Mouse (Mus musculus) heart, embryonic 10.5 days (tissue): Measurements from ENCODE around the gene Frem2. TPM values are rescaled to one million over a fixed set of nuclear protein-coding genes. Genes with fewer than 3 reads are reported as not detected.

Experiments
- DNase-seq: peaks from one replicate; pipeline ENCODE4 v3.0.0-alpha.2; 2017; ENCODE audit warnings: low spot score
- H3K27ac ChIP-seq: fragments of 300-500 bp; sonication (generic); 2 replicates; pipeline ENCODE4 v1.5.1; 2016; ENCODE audit warnings: mild to moderate bottlenecking
- H3K27me3 ChIP-seq: fragments of 300-500 bp; sonication (generic); 2 replicates; pipeline ENCODE4 v1.6.1; 2016; ENCODE audit warnings: mild to moderate bottlenecking; ENCODE audit not compliant: poor library complexity, insufficient read depth, severe bottlenecking
- H3K36me3 ChIP-seq: fragments of 300-500 bp; sonication (generic); 2 replicates; pipeline ENCODE4 v1.6.1; 2016; ENCODE audit warnings: mild to moderate bottlenecking, moderate library complexity
- H3K4me1 ChIP-seq: fragments of 300-500 bp; sonication (generic); 2 replicates; pipeline ENCODE4 v1.6.1; 2016; ENCODE audit warnings: mild to moderate bottlenecking
- H3K4me3 ChIP-seq: fragments of 300-500 bp; sonication (generic); 2 replicates; pipeline ENCODE4 v1.5.1; 2016; ENCODE audit warnings: mild to moderate bottlenecking, moderate library complexity
- H3K9me3 ChIP-seq: fragments of 300-500 bp; sonication (generic); 2 replicates; pipeline ENCODE4 v1.6.1; 2016; ENCODE audit warnings: mild to moderate bottlenecking, moderate library complexity
- WGBS: fragments of 180-500 bp; shearing (Covaris S2); methylation state at CpG from one replicate; pipeline ENCODE4 v1.1.7; 2016; 5-methylcytosine and 5-hydroxymethylcytosine counted together
- polyA plus RNA-seq: library from polyadenylated mRNA; unstranded; fragments of >200 nt; fragmentation: Nextera tagmentation; extraction: Ambion mirVana; gene quantifications from 2 replicates; pipeline ENCODE4 v1.2.1, GENCODE M21; 2016

The Frem2 gene
- polyA plus RNA-seq, 1 experiment from 2014 or later, result 5.9 TPM

DNA sequence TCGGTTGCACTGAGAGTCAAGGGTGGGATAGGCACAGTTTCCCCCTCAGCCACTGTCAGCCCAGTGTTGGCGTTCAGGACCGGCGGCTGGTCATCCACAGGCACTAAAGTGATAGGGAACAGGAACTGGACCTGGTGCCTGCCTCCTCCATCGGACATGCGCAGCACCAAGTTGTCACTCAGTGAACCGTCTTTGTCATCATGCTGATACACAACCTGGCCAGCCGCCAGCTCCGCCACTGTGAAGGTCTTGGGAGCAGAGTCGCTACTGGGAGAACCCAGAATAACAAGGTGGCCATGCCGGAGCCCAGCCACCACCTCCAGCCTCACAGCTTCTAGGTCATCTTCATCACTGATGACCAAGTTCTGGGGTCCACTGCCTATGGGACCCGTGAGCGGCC lies 1.8 kb downstream of the Frem2 start:
- Histone ChIP-seq H3K4me1 (peaks cover 28% of the 10 kb centered on the region), H3K36me3 (peaks cover 38% of the 10 kb centered on the region), H3K27ac (no peak overlapping the region), H3K9me3 (peaks cover 5% of the 10 kb centered on the region), H3K4me3 (peak overlapping the region; percentile 71), H3K27me3 (peaks cover 19% of the 10 kb centered on the region)
- no peak for DNase-seq
- WGBS, result 72% methylated on average over 13 of the region's 13 CpGs

DNA sequence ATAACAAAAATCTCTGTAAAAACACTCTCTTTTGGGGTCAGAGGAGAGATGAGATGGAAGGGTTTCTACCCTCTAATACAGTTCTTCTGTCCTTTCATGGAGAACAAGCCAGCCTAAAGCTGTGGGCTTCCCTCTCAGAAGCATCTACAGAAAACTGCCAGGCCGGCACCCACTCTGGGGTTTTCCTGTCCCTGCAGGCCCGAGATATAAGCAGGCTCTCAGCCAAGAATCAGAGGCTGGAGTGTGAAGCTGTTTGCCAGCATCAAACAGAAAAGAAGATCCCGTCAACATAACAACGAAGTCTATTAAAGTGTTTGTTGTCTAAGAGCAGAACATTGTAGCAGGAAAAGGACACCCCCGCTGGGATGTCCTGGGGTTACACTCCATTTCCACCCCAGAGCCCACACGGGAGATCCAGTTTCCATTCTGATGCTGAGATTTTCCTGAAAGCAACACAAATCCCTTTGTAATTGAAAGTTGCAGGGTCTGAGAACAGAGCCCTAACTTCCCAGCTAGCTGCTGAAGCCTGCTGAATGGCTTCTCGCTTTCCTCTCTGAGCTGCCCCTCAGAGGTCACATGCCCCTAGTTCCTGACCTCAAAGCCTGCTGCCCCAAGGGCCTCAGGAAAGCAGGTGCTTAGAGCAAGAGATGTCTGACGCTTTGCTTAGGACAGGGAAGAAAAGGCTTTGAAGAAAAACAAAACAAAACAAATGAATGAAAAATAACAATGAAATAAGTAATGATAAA lies 7.0 kb downstream of the Frem2 start:
- DNase-seq, result no peak
- Histone ChIP-seq H3K4me1 (peaks cover 13% of the 10 kb centered on the region), H3K36me3 (peaks cover 44% of the 10 kb centered on the region), H3K4me3 (no peak overlapping the region), H3K9me3 (peaks cover 5% of the 10 kb centered on the region), H3K27me3 (peaks cover 11% of the 10 kb centered on the region), H3K27ac (peak overlapping the region; percentile 72)
- 6% methylated on average over 8 of the region's 8 CpGs for WGBS

- Histone ChIP-seq H3K4me1 (peaks cover 13% of the 10 kb centered on the region), H3K36me3 (peaks cover 36% of the 10 kb centered on the region), H3K27me3 (peaks cover 3% of the 10 kb centered on the region), H3K9me3 (peaks cover 1% of the 10 kb centered on the region), H3K27ac (no peak overlapping the region), H3K4me3 (no peak overlapping the region)
- DNase-seq, result no peak
- 41% methylated on average over 4 of the region's 4 CpGs for WGBS
These were observed 7.7 kb downstream of the Frem2 start for GRCm38 (mm10) chr3:53649425-53649824.

- no peaks in the 10 kb centered on the region for H3K9me3 ChIP-seq
- H3K27me3 ChIP-seq, result no peaks in the 10 kb centered on the region
- peaks cover 13% of the 10 kb centered on the region for H3K4me1 ChIP-seq
- no peak overlapping the region for H3K27ac ChIP-seq
- WGBS, result 94% methylated on average over 4 of the region's 4 CpGs
- DNase-seq, result no peak
- peaks cover 31% of the 10 kb centered on the region for H3K36me3 ChIP-seq
- no peak overlapping the region for H3K4me3 ChIP-seq
These were observed 8.3 kb downstream of the Frem2 start for GRCm38 (mm10) chr3:53648902-53649301.

DNA sequence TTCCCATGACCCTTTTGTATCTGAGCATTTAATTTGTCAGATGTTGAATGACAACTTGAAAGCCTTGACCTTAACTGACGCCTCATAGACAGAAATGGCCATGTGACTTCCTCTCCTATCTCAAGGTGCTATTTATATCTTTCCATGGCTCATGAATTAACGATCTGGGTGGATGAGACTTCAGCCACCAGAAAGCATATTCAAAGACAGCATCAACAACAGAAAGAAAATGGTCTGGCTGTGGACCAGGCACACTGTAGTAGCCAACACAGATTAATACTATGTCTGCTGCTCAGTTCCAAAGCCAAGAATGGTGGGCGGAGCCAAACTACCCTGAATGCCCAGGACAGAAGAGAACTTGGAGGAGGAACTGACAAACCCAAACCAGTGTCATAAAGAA lies 21.2 kb downstream of the Frem2 start:
- Histone ChIP-seq H3K36me3 (no peaks in the 10 kb centered on the region), H3K27ac (no peak overlapping the region), H3K4me3 (no peak overlapping the region), H3K4me1 (peaks cover 10% of the 10 kb centered on the region), H3K9me3 (no peaks in the 10 kb centered on the region), H3K27me3 (no peaks in the 10 kb centered on the region)
- WGBS, result 44% methylated on average over 3 of the region's 3 CpGs
- DNase-seq, result no peak

- 59% methylated on average over 14 of the region's 14 CpGs for WGBS
- H3K4me1 ChIP-seq, result peaks cover 24% of the 10 kb centered on the region
- no peaks in the 10 kb centered on the region for H3K36me3 ChIP-seq
- no peaks in the 10 kb centered on the region for H3K27me3 ChIP-seq
- H3K9me3 ChIP-seq, result no peaks in the 10 kb centered on the region
- peak overlapping the region; percentile 66; the same call in 1 of the 2 replicates for H3K27ac ChIP-seq
- H3K4me3 ChIP-seq, result no peak overlapping the region
- no peak for DNase-seq
These were observed 26.0 kb downstream of the Frem2 start for GRCm38 (mm10) chr3:53631126-53631525.

- Histone ChIP-seq H3K4me1 (peaks cover 19% of the 10 kb centered on the region), H3K27ac (no peak overlapping the region), H3K27me3 (no peaks in the 10 kb centered on the region), H3K4me3 (no peak overlapping the region), H3K36me3 (no peaks in the 10 kb centered on the region), H3K9me3 (no peaks in the 10 kb centered on the region)
- no peak for DNase-seq
- 59% methylated on average over 4 of the region's 4 CpGs for WGBS
These were observed 26.5 kb downstream of the Frem2 start for GRCm38 (mm10) chr3:53630630-53631029.

GRCm38 (mm10) chr3:53629966-53630365 lies 27.2 kb downstream of the Frem2 start:
- no peaks in the 10 kb centered on the region for H3K36me3 ChIP-seq
- DNase-seq, result no peak
- H3K4me1 ChIP-seq, result peaks cover 19% of the 10 kb centered on the region
- no peak overlapping the region for H3K4me3 ChIP-seq
- H3K27ac ChIP-seq, result no peak overlapping the region
- 84% methylated on average over 5 of the region's 5 CpGs for WGBS
- no peaks in the 10 kb centered on the region for H3K9me3 ChIP-seq
- H3K27me3 ChIP-seq, result no peaks in the 10 kb centered on the region

DNA sequence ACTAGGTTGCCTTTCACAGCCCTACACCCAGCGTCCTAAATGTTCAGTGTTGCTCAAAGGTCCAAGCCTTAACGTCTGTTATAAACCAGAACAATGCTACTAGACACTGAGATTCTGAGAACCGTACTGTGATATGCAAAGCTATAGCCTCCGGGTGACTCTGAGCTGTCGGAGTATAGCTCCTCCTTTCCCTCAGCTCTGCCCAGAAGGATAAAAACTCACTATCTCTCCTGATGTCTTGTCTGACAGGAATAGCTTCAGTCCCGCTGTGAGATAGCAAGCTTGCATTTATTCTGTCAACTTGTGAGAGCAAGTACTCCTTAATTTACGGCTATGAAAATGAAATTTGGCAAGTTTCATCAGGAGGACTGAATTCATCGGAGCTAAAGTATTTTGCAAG lies 33.9 kb downstream of the Frem2 start:
- Histone ChIP-seq H3K4me3 (no peak overlapping the region), H3K27me3 (no peaks in the 10 kb centered on the region), H3K4me1 (peaks cover 17% of the 10 kb centered on the region; the same call in 1 of the 2 replicates), H3K36me3 (no peaks in the 10 kb centered on the region), H3K27ac (no peak overlapping the region), H3K9me3 (no peaks in the 10 kb centered on the region)
- no peak for DNase-seq
- WGBS, result 61% methylated on average over 8 of the region's 8 CpGs

DNA sequence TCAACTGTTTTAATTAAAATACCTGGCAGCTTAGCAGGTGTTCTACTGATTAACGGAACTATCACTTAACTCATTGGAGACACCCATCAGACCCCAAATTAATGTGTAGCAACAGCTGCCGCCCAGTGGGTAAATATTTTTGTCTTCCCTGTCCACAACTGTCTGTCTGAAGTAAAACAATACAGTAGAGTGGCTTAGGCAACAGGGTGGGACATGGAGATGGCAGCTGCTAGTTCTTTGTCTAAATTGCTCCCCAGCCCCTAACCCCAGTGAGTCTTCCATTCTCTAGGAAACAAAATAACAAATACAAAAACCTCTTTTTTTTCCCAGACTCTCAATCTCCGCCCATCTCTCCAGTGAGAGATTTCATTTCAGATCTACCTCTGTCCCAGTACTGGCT lies 36.2 kb downstream of the Frem2 start:
- H3K36me3 ChIP-seq, result no peaks in the 10 kb centered on the region
- H3K27ac ChIP-seq, result no peak overlapping the region
- DNase-seq, result no peak
- H3K27me3 ChIP-seq, result no peaks in the 10 kb centered on the region
- H3K4me1 ChIP-seq, result peaks cover 3% of the 10 kb centered on the region; the same call in 1 of the 2 replicates
- 78% methylated on average over 3 of the region's 3 CpGs for WGBS
- H3K4me3 ChIP-seq, result no peak overlapping the region
- no peaks in the 10 kb centered on the region for H3K9me3 ChIP-seq

DNA sequence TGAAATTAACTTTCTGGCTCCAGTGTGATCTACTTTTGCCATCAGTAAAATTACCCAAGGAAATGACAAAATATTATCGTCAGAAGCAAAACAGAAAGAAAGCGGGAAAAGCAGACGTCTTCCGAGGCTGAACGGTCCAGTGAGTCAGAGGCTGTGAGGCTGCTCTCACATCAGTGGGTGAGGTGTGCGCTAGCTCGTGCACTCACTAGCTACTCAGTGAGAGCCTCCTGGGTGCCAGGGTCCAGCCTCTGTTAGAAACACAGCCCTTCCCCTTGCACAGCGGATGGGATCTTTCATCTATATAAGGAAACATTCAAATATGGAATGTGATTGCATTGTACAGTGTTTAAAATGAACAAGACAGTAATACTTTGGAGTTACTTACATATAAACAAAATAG lies 36.8 kb downstream of the Frem2 start:
- DNase-seq, result no peak
- 82% methylated on average over 8 of the region's 8 CpGs for WGBS
- H3K36me3 ChIP-seq, result no peaks in the 10 kb centered on the region

DNA sequence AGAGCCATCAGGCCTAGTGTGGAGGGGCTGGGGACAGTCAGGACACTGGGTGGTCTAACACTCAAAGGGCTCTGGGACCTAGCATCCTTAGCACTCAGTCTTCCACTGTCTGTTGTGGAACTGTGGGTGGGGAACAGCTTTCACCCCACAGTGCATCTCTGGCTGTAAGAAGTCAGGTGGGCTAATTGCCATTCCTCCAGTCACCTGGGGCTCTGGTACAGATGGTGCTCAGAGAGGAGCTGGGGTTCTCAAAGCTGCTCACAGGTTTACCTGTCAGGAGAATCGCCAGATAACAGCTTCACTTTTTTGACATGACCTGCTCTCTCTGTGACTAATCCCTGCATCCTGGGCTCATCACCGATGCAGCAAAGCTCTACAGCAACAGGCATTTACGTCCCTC lies 46.0 kb downstream of the Frem2 start:
- DNase-seq, result no peak
- Histone ChIP-seq H3K36me3 (0 out of 2 replicates have a peak, but pooled peaks cover under 1% of the 10 kb centered on the region), H3K27me3 (no peaks in the 10 kb centered on the region), H3K4me3 (no peak overlapping the region), H3K4me1 (peaks cover 9% of the 10 kb centered on the region; the same call in 1 of the 2 replicates), H3K9me3 (no peaks in the 10 kb centered on the region), H3K27ac (no peak overlapping the region)
- 70% methylated on average over 3 of the region's 3 CpGs for WGBS

More for the DNA sequence above, 36.8 kb downstream of the Frem2 start:
- peaks cover 3% of the 10 kb centered on the region; the same call in 1 of the 2 replicates for H3K4me1 ChIP-seq
- no peak overlapping the region for H3K4me3 ChIP-seq
- no peak overlapping the region for H3K27ac ChIP-seq
- no peaks in the 10 kb centered on the region for H3K27me3 ChIP-seq
- no peaks in the 10 kb centered on the region for H3K9me3 ChIP-seq

- Histone ChIP-seq H3K4me1 (peaks cover 9% of the 10 kb centered on the region; the same call in 1 of the 2 replicates), H3K27ac (no peak overlapping the region), H3K9me3 (no peaks in the 10 kb centered on the region), H3K36me3 (0 out of 2 replicates have a peak, but pooled peaks cover 3% of the 10 kb centered on the region), H3K27me3 (no peaks in the 10 kb centered on the region), H3K4me3 (no peak overlapping the region)
- WGBS, result 86% methylated on average over 4 of the region's 4 CpGs
- DNase-seq, result no peak
These were observed 47.3 kb downstream of the Frem2 start for GRCm38 (mm10) chr3:53609851-53610250.
